Mouse (Mus musculus): ENCODE measurements around the gene Gm12184.
"Not testable (repeated sequence)": the region's sequence is repeated elsewhere in the genome, so short reads cannot be mapped to it uniquely, and the experiment has no call there.

Gene Gm12184

GRCm38 (mm10) chr11:48846881-48847280 lies 20.4 kb upstream of the Gm12184 start:
- no peak for DNase-seq (ENCODE audit: low spot score in 2 of 2)

DNA sequence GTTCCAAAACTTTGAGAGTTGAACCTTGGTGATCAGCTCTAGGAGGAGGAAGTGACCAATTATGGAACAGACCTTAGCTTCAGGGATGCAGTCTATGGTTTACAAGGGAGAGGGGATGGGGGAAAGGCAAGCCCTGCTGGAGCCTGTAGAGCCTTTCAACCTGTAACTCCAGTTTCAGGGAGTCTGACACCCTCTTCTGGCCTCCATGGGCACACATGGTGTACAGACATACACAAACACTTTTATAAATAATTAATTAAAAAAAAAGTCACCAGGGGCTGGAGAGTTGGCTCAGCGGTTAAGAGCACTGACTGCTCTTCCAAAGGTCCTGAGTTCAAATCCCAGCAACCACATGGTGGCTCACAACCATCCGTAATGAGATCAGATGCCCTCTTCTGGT lies 19.9 kb upstream of the Gm12184 start:
- not testable (repeated sequence) for DNase-seq (ENCODE audit: low spot score in 2 of 2)

DNA sequence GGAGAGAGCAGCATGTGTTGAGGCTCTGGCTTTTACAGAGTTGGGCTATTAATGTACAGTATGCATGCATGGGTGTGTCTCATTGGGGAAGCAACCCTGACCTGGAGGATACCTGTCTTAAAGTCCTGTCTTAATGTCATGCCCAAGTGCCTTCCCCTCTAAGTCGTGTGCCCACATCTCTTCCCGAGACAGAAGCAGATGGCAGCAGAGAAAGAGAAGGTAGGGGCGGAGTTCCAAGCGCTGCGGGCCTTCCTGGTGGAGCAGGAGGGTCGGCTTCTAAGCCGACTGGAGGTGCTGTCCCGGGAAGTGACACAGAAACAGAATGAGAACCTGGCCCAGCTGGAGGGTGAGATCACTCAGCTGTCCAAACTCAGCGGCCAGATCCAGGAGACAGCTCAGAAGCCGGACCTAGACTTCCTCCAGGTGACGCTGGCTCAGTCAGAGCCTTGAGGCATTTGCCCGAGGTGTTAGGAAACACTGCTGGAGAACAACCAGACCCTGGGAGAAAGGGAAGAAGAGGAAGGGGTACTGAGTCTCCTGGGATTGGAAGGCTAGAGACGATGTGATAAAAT lies 18.9 kb upstream of the Gm12184 start:
- DNase-seq (ENCODE audit: low spot score in 2 of 2), result no peak

- DNase-seq (ENCODE audit: low spot score in 2 of 2), result no peak
These were observed 17.9 kb upstream of the Gm12184 start for GRCm38 (mm10) chr11:48844309-48844708.

DNA sequence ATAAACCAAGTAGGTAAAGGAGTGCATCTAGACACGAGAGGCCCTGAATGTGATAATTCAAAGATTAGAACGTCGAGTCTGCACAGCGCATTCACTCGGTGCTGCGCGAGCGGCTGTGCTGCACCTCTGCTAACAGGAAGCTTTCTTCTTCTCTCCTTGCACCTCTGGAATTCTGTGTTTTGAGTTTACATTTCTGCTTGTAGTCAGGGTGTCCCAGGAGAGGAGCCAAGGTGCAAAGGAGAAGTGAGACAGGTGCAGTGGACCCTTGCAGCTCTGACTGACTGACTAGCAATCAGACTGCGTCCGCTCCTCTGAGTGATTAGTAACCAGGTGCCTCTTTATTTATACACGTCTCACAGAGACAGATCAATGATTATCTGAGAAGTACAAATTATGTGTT lies 16.7 kb upstream of the Gm12184 start:
- no peak for DNase-seq (ENCODE audit: low spot score in 2 of 2)

- no peak for DNase-seq (ENCODE audit: low spot score in 2 of 2)
These were observed 15.9 kb upstream of the Gm12184 start for GRCm38 (mm10) chr11:48842378-48842792.

DNA sequence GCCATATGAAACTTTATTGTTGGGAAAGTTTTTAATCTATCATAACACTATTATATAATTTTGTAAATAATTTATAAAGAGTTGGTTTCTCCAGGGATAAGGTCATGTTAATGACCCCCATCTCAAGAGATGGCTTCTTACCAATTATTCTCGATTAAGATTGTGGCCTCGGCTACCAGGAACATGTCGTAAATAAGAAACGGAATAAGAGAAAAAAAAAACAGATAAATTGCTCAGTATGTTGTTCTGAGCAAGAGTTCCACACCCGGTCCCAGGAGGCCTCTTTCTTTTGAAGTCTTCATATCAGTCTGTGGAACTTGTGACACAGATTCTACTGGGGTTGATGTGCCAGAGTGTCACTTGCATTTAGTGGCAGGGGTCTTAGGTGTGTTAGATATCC lies 14.8 kb upstream of the Gm12184 start:
- DNase-seq (ENCODE audit: low spot score in 2 of 2), result no peak

DNA sequence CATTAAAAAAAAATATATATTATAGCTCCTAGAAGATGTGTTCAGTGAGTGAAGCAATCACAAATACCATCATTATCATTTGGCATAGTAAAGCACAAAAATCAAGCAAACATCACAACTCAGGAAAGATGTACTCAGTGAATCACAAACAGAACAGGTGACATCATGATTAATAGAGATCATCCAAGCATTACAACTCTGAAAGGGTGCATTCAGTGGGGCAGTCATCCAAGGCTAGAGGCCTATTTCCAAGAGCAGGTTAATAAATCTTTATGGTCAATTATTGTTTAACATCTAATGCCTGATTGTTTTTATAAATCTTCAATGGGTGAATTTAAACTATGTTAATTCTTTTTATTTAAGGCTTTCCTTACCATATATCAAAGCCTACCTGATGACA lies 14.3 kb upstream of the Gm12184 start:
- DNase-seq (ENCODE audit: low spot score in 2 of 2), result no peak

- DNase-seq (ENCODE audit: low spot score in 2 of 2), result no peak
These were observed 12.6 kb upstream of the Gm12184 start for GRCm38 (mm10) chr11:48838879-48839680.

- no peak for DNase-seq (ENCODE audit: low spot score in 2 of 2)
These were observed 11.8 kb upstream of the Gm12184 start for GRCm38 (mm10) chr11:48838181-48838797.

DNA sequence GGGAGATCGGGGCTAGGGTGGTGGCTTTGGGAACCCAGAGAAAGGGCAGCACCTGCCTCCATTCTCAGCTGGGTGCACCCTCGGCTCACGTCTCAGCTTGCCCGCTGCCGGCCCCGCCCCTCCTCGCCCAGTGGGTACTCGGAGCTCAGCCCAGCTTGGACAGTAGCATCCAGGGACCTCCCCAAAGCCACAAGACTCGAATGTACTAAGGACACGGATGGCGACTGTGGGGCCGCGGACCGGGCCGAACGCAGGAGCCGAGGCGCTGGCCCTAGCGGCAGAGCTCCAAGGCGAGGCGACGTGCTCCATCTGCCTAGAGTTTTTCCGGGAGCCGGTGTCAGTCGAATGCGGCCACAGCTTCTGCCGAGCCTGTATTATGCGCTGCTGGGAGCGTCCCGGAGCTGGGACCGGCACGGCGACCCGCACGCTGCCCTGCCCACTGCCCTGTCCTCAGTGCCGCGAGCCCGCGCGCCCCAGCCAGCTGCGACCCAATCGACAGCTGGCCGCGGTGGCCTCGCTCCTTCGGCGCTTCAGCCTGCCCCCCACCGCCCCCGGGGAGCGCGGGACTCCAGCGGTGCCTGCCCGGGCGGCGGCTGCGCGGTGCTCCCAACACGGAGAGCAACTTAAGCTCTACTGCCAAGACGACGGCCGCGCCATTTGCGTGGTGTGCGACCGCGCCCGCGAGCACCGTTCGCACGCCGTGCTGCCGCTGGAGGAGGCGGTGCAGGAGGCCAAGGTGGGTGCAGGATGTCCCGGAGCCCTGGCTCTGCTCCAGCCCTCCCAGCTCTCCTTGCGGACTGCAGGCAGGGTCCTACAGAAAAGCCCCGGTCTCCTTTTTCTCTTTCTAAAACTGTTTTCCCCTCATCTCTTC lies 11.1 kb upstream of the Gm12184 start:
- DNase-seq (ENCODE audit: low spot score in 2 of 2), result peak in 1 of 2 experiments; percentile 57

GRCm38 (mm10) chr11:48836990-48837309 lies 10.5 kb upstream of the Gm12184 start:
- DNase-seq (ENCODE audit: low spot score in 2 of 2), result no peak

DNA sequence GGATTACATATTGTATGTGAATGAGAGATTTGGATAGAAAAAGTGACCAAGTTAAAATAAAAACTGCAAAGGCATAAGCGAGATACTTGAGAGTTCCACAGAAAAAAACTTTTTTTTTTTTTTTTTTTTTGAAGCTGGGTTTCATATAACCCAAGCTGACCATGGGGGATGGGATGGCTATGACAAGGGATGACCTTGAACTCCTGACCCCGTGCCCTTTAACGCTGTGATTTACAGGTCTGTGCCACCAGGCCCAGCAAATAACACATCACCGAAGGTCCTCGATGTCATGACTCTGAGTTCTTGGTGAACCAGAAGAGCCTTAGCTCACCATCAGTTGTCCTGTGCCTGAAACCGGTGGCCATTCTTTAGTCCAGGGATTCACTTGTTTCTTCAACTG lies 9.5 kb upstream of the Gm12184 start:
- no peak for DNase-seq (ENCODE audit: low spot score in 2 of 2)

- peak; percentile 80 to 91 for DNase-seq (ENCODE audit: low spot score in 2 of 2)
These were observed 7.5 kb upstream of the Gm12184 start for GRCm38 (mm10) chr11:48833731-48834639.

DNA sequence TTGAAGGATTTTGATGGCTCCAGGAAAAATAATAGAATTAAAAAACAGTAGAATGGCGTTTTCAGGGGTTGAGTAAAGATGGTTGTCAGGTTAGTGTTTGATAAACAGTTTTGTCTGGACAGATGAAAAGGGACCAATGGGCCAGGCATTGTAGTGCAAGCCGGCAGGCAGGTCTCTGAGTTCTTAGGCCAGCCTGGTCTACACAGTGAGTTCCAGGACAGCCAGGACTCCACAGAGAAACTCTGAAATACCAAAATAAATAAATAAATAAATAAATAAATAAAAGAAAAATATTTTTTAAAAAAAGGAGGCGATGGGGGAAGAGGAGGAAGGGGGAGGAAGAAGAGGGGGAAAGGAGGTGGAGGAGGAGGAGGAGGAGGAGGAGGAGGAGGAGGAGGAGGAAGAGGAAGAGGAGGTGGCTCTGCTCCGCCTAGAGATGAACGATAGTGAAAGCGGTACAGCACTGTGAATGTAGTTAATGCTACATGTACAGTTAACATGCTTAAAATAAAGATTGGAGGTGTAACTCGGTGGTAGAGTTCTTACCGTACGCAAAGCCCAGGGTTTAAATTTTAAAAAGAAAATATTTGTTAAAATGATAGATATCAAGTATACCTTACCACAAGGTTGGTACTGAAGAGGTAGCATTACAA lies 6.7 kb upstream of the Gm12184 start:
- DNase-seq (ENCODE audit: low spot score in 2 of 2), result no peak

DNA sequence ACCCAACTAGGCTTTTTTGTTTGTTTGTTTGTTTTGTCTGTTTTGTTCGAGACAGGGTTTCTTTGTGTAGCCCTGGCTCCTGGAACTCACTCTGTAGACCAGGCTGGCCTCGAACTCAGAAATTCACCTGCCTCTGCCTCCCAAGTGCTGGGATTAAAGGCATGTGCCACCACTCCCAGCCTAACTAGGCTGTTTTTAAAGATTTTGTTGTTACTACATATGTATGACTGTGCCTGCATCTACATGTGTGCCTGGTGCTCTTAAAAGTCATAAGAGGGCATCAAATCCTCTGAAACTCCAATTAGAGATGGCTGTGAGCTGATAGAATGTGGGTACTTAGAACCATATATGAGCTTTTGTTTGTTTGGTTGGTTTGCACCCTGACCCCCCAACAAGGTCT lies 4.8 kb upstream of the Gm12184 start:
- DNase-seq (ENCODE audit: low spot score in 2 of 2), result no peak

GRCm38 (mm10) chr11:48830279-48830678 lies 3.8 kb upstream of the Gm12184 start:
- DNase-seq (ENCODE audit: low spot score in 2 of 2), result no peak

DNA sequence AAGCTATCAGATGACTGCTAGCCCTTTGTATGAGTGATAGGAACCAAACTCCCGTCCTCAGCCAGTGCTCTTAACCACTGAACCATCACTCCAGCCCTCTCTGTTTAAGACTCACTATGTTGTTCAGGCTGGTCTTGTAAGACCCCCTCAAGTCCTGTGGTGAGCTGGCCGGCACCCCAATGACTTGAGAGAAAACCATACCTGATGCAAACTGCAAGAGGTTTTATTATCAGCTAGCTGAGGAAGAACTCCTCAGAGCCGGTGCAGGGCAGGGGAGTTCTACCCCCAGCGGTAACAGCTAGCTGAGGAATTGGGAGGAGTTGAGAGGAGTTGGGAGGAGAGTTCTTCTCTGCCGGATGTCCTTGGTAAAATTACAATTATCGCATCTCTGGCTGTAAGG lies 1.5 kb upstream of the Gm12184 start:
- DNase-seq (ENCODE audit: low spot score in 2 of 2), result no peak

GRCm38 (mm10) chr11:48826752-48827096 lies 269 bp upstream of the Gm12184 start:
- DNase-seq (ENCODE audit: low spot score in 2 of 2), result no peak

DNA sequence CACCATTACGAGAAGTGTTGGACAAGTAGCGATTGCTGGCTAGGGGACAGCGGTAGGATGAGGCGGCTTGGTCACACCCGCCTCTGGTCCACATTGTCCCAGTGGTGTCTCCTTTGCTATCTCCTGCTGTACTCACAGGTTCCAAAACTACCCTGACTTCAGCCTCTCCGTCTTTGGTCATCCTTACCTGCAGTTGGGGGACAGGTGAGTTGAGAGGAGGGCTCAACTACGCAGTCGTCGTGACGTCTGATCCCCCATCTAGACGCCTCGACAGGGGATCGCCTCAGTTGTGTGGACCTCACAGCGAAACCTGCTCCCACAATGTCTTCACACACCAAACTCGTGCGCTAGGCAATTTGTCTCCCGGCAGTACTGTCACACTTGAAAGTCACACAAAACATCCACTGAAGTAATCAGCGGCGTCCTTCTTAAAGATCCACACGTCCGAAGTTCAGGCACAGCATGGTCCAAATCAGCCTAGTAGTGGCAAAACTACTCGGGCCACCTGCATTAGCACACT lies 2.1 kb downstream of the Gm12184 start:
- no peak for DNase-seq (ENCODE audit: low spot score in 2 of 2)
